Mouse (Mus musculus): Measurements from ENCODE around the gene Psmd8. TPM values are rescaled to one million over a fixed set of nuclear protein-coding genes. Genes with fewer than 3 reads are reported as not detected.
"Not testable (repeated sequence)": the region's sequence is repeated elsewhere in the genome, so short reads cannot be mapped to it uniquely, and the experiment has no call there.

Gene Psmd8
- polyA plus RNA-seq, 1 experiment = 127 TPM

GRCm38 (mm10) chr7:29212199-29212765 lies 31.8 kb upstream of the Psmd8 start:
- 37% methylated on average over 26 of the region's 26 CpGs for WGBS
- Histone ChIP-seq H3K36me3 (ENCODE audit: control insufficient read depth, insufficient read depth, low read length) (no peaks in the 10 kb centered on the region), H3K27ac (ENCODE audit: insufficient read depth, low read depth, low read length) (0 out of 2 replicates have a peak overlapping the region, but pooled peaks have one; percentile 26), H3K4me1 (ENCODE audit: control insufficient read depth, insufficient read depth, insufficient read length, low read length) (peaks cover 5% of the 10 kb centered on the region), H3K4me3 (ENCODE audit: low read depth, low read length) (peak overlapping the region; percentile 53), H3K27me3 (ENCODE audit: control insufficient read depth, insufficient read depth, low read length) (no peaks in the 10 kb centered on the region)
- TF ChIP-seq CTCF (IDR thresholded peaks at IDR 0.05; ENCODE audit: extremely low read depth, insufficient read length, insufficient replicate concordance, low read depth, low read length) (no peak), POLR2A (IDR thresholded peaks at IDR 0.05; ENCODE audit: low read depth, low read length) (no peak)

- peaks cover 5% of the 10 kb centered on the region for H3K4me1 ChIP-seq (ENCODE audit: control insufficient read depth, insufficient read depth, insufficient read length, low read length)
These were observed 31.1 kb upstream of the Psmd8 start for GRCm38 (mm10) chr7:29211415-29212198.

GRCm38 (mm10) chr7:29211013-29211412 lies 30.5 kb upstream of the Psmd8 start:
- H3K36me3 ChIP-seq (ENCODE audit: control insufficient read depth, insufficient read depth, low read length); H3K27me3 ChIP-seq (ENCODE audit: control insufficient read depth, insufficient read depth, low read length); H3K4me1 ChIP-seq (ENCODE audit: control insufficient read depth, insufficient read depth, insufficient read length, low read length): not testable (repeated sequence)
- WGBS = 13% methylated on average over 15 of the region's 15 CpGs
- peak overlapping the region; percentile 26; the same call in 1 of the 2 replicates for H3K27ac ChIP-seq (ENCODE audit: insufficient read depth, low read depth, low read length)
- peak overlapping the region; percentile 53 for H3K4me3 ChIP-seq (ENCODE audit: low read depth, low read length)

More at GRCm38 (mm10) chr7:29211415-29212198, 31.1 kb upstream of the Psmd8 start:
- TF ChIP-seq CTCF (IDR thresholded peaks at IDR 0.05; ENCODE audit: extremely low read depth, insufficient read length, insufficient replicate concordance, low read depth, low read length) (no peak), POLR2A (IDR thresholded peaks at IDR 0.05; ENCODE audit: low read depth, low read length) (no peak)
- H3K27ac ChIP-seq (ENCODE audit: insufficient read depth, low read depth, low read length) = peak overlapping the region; percentile 26
- 5% methylated on average over 34 of the region's 34 CpGs for WGBS
- no peaks in the 10 kb centered on the region for H3K36me3 ChIP-seq (ENCODE audit: control insufficient read depth, insufficient read depth, low read length)
- H3K4me3 ChIP-seq (ENCODE audit: low read depth, low read length) = peak overlapping the region; percentile 53
- H3K27me3 ChIP-seq (ENCODE audit: control insufficient read depth, insufficient read depth, low read length) = no peaks in the 10 kb centered on the region

GRCm38 (mm10) chr7:29202577-29202976 lies 22.1 kb upstream of the Psmd8 start:
- H3K36me3 ChIP-seq (ENCODE audit: control insufficient read depth, insufficient read depth, low read length) = no peaks in the 10 kb centered on the region
- H3K4me1 ChIP-seq (ENCODE audit: control insufficient read depth, insufficient read depth, insufficient read length, low read length) = no peaks in the 10 kb centered on the region
- H3K4me3 ChIP-seq (ENCODE audit: low read depth, low read length) = no peak overlapping the region
- no peaks in the 10 kb centered on the region for H3K27me3 ChIP-seq (ENCODE audit: control insufficient read depth, insufficient read depth, low read length)
- TF ChIP-seq CTCF (IDR thresholded peaks at IDR 0.05; ENCODE audit: extremely low read depth, insufficient read length, insufficient replicate concordance, low read depth, low read length) = no peak
- no peak for TF ChIP-seq POLR2A (IDR thresholded peaks at IDR 0.05; ENCODE audit: low read depth, low read length)
- no peak overlapping the region for H3K27ac ChIP-seq (ENCODE audit: insufficient read depth, low read depth, low read length)
- WGBS = 65% methylated on average over 6 of the region's 6 CpGs

- not testable (repeated sequence) for H3K4me3 ChIP-seq (ENCODE audit: low read depth, low read length); H3K36me3 ChIP-seq (ENCODE audit: control insufficient read depth, insufficient read depth, low read length); H3K27me3 ChIP-seq (ENCODE audit: control insufficient read depth, insufficient read depth, low read length); H3K27ac ChIP-seq (ENCODE audit: insufficient read depth, low read depth, low read length); H3K4me1 ChIP-seq (ENCODE audit: control insufficient read depth, insufficient read depth, insufficient read length, low read length)
- 42% methylated on average over 1 of the region's 1 CpGs for WGBS
These were observed 13.7 kb upstream of the Psmd8 start for GRCm38 (mm10) chr7:29194230-29194629.

GRCm38 (mm10) chr7:29181323-29181722 lies 822 bp upstream of the Psmd8 start:
- not testable (repeated sequence) for H3K27me3 ChIP-seq (ENCODE audit: control insufficient read depth, insufficient read depth, low read length); H3K4me3 ChIP-seq (ENCODE audit: low read depth, low read length); H3K4me1 ChIP-seq (ENCODE audit: control insufficient read depth, insufficient read depth, insufficient read length, low read length); H3K36me3 ChIP-seq (ENCODE audit: control insufficient read depth, insufficient read depth, low read length); H3K27ac ChIP-seq (ENCODE audit: insufficient read depth, low read depth, low read length)
- WGBS = 86% methylated on average over 4 of the region's 4 CpGs

DNA sequence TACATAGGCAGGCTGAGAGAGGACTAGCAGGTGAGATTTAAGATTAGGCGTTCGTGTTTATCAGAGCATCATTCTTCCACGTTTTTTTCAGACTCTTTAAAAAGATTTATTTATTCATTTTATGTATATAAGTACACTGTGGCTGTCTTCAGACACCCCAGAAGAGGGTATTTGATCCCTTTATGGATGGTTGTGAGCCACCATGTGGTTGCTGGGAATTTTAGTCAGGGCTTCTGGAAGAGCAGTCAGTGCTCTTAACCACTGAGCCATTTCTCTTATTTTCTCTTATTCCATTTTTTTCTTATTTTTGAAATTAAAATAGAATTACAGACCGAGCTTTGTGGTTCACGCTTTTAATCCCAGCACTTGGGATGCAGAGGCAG lies 344 bp upstream of the Psmd8 start:
- H3K27ac ChIP-seq (ENCODE audit: insufficient read depth, low read depth, low read length) = no peak overlapping the region
- 40% methylated on average over 5 of the region's 5 CpGs for WGBS
- TF ChIP-seq POLR2A (IDR thresholded peaks at IDR 0.05; ENCODE audit: low read depth, low read length) (no peak), CTCF (IDR thresholded peaks at IDR 0.05; ENCODE audit: extremely low read depth, insufficient read length, insufficient replicate concordance, low read depth, low read length) (no peak)
- peaks cover 9% of the 10 kb centered on the region for H3K36me3 ChIP-seq (ENCODE audit: control insufficient read depth, insufficient read depth, low read length)
- H3K4me3 ChIP-seq (ENCODE audit: low read depth, low read length) = peak overlapping the region; percentile 92
- H3K27me3 ChIP-seq (ENCODE audit: control insufficient read depth, insufficient read depth, low read length) = no peaks in the 10 kb centered on the region
- H3K4me1 ChIP-seq (ENCODE audit: control insufficient read depth, insufficient read depth, insufficient read length, low read length) = peaks cover 5% of the 10 kb centered on the region; the same call in 1 of the 2 replicates
